Mouse (Mus musculus): ENCODE data around the gene Cnn2. TPM values are rescaled to one million over a fixed set of nuclear protein-coding genes. Genes with fewer than 3 reads are reported as not detected.

Cnn2 gene
- polyA plus RNA-seq, 1 experiment: 109 TPM

DNA sequence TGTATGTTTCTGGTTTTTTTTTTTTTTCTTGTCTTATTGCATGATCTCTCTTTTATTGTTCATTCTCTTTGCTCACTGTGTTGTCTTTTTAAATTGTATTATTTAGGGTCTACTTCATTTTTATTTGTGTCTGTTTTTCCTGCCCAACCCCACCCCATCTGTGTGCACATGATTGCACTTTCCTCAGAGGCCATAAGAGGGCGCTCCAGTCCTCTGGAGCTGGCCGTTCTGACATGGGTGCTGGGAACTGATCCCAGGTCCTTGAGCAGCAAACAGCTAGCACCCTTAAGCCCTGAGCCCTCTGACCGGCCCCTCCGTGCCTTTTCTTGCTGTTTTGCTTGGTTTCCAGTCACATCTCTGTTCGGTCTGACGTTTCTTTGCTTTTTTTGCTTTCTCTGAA lies 3.2 kb downstream of the Cnn2 start:
- peaks cover 9% of the 10 kb centered on the region for H3K36me3 ChIP-seq (ENCODE audit: control insufficient read depth, insufficient read depth)
- no peak overlapping the region for H3K4me2 ChIP-seq (ENCODE audit: low read depth)
- H3K4me3 ChIP-seq: no peak overlapping the region
- peaks cover 20% of the 10 kb centered on the region for H3K79me2 ChIP-seq (ENCODE audit: control insufficient read depth, insufficient read depth)
- H3K27me3 ChIP-seq (ENCODE audit: control insufficient read depth, insufficient read depth, insufficient read length): no peaks in the 10 kb centered on the region
- H3ac ChIP-seq (ENCODE audit: control insufficient read depth, insufficient read length): no peak overlapping the region
- TF ChIP-seq MYOG (IDR thresholded peaks at IDR 0.05; ENCODE audit: control insufficient read depth in 1 of 3, insufficient read depth in 1 of 3, insufficient read length in 2 of 3, low read depth in 2 of 3): no peak
- no peak for TF ChIP-seq USF1 (IDR thresholded peaks at IDR 0.05; ENCODE audit: low read depth)
- no peak for TF ChIP-seq TCF3 (IDR thresholded peaks at IDR 0.05; ENCODE audit: insufficient read length, low read depth)
- no peak for TF ChIP-seq E2F4 (IDR thresholded peaks at IDR 0.05; ENCODE audit: insufficient read depth)
- no peak for TF ChIP-seq SRF (IDR thresholded peaks at IDR 0.05; ENCODE audit: control insufficient read depth, insufficient read length, low read depth)
- no peak for TF ChIP-seq CEBPB (IDR thresholded peaks at IDR 0.05; ENCODE audit: insufficient read depth, poor library complexity, severe bottlenecking)
- TF ChIP-seq TCF12 (IDR thresholded peaks at IDR 0.05; ENCODE audit: insufficient read depth, poor library complexity, severe bottlenecking): no peak
- no peak for TF ChIP-seq POLR2AphosphoS2 (IDR thresholded peaks at IDR 0.05; ENCODE audit: insufficient read length, low read depth)
- TF ChIP-seq MYOD1 (IDR thresholded peaks at IDR 0.05; ENCODE audit: control insufficient read depth in 1 of 3, insufficient read length in 2 of 3, low read depth in 2 of 3): no peak
- TF ChIP-seq REST (IDR thresholded peaks at IDR 0.05; ENCODE audit: insufficient read depth, insufficient read length): no peak

- no peak overlapping the region for H3K4me3 ChIP-seq
- H3K36me3 ChIP-seq (ENCODE audit: control insufficient read depth, insufficient read depth): peaks cover 9% of the 10 kb centered on the region
- no peak for TF ChIP-seq MYOD1 (IDR thresholded peaks at IDR 0.05; ENCODE audit: control insufficient read depth in 1 of 3, insufficient read length in 2 of 3, low read depth in 2 of 3)
- no peak for TF ChIP-seq MYOG (IDR thresholded peaks at IDR 0.05; ENCODE audit: control insufficient read depth in 1 of 3, insufficient read depth in 1 of 3, insufficient read length in 2 of 3, low read depth in 2 of 3)
- TF ChIP-seq SRF (IDR thresholded peaks at IDR 0.05; ENCODE audit: control insufficient read depth, insufficient read length, low read depth): no peak
- no peak for TF ChIP-seq REST (IDR thresholded peaks at IDR 0.05; ENCODE audit: insufficient read depth, insufficient read length)
- TF ChIP-seq MAX (IDR thresholded peaks at IDR 0.05; ENCODE audit: low read depth): no peak
- no peak for TF ChIP-seq TCF12 (IDR thresholded peaks at IDR 0.05; ENCODE audit: insufficient read depth, poor library complexity, severe bottlenecking)
- TF ChIP-seq TCF3 (IDR thresholded peaks at IDR 0.05; ENCODE audit: insufficient read length, low read depth): no peak
- TF ChIP-seq USF1 (IDR thresholded peaks at IDR 0.05; ENCODE audit: low read depth): no peak
- no peak for TF ChIP-seq CEBPB (IDR thresholded peaks at IDR 0.05; ENCODE audit: insufficient read depth, poor library complexity, severe bottlenecking)
- no peak for TF ChIP-seq E2F4 (IDR thresholded peaks at IDR 0.05; ENCODE audit: insufficient read depth)
- TF ChIP-seq POLR2A (IDR thresholded peaks at IDR 0.05; ENCODE audit: insufficient read length, low read depth): no peak
- no peak overlapping the region for H3ac ChIP-seq (ENCODE audit: control insufficient read depth, insufficient read length)
- H3K79me2 ChIP-seq (ENCODE audit: control insufficient read depth, insufficient read depth): peaks cover 9% of the 10 kb centered on the region
- H3K4me2 ChIP-seq (ENCODE audit: low read depth): no peak overlapping the region
- H3K27me3 ChIP-seq (ENCODE audit: control insufficient read depth, insufficient read depth, insufficient read length): no peaks in the 10 kb centered on the region
Measured at GRCm38 (mm10) chr10:79994397-79995115, 6.2 kb downstream of the Cnn2 start.

DNA sequence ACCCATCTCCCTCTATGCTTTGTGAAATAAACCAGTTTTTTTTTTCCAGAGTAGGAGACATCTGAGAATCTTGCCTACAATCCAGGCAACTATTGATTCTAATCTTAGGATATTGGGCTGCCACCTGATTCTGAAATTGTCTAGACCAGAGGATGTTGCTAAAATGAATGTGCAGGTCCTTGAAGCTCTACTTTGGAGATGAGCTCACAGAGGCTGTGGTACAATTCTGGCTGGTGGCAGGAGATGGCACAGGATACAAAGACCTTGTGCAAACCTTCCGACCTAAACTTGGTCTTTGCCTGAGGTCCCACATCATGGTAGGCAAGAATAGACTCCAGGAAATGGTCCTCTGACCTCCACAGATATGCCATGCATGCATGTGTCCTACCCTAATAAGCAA lies 7.3 kb downstream of the Cnn2 start:
- Histone ChIP-seq H3K4me2 (ENCODE audit: low read depth) (peak overlapping the region; percentile 52), H3K27me3 (ENCODE audit: control insufficient read depth, insufficient read depth, insufficient read length) (no peaks in the 10 kb centered on the region), H3K79me2 (ENCODE audit: control insufficient read depth, insufficient read depth) (peaks cover 6% of the 10 kb centered on the region), H3ac (ENCODE audit: control insufficient read depth, insufficient read length) (no peak overlapping the region), H3K36me3 (ENCODE audit: control insufficient read depth, insufficient read depth) (peaks cover 9% of the 10 kb centered on the region), H3K4me3 (peak overlapping the region; percentile 73)
- peak; percentile 24 for TF ChIP-seq POLR2AphosphoS2 (IDR thresholded peaks at IDR 0.05; ENCODE audit: insufficient read length, low read depth)
- no peak for TF ChIP-seq E2F4 (IDR thresholded peaks at IDR 0.05; ENCODE audit: insufficient read depth)

DNA sequence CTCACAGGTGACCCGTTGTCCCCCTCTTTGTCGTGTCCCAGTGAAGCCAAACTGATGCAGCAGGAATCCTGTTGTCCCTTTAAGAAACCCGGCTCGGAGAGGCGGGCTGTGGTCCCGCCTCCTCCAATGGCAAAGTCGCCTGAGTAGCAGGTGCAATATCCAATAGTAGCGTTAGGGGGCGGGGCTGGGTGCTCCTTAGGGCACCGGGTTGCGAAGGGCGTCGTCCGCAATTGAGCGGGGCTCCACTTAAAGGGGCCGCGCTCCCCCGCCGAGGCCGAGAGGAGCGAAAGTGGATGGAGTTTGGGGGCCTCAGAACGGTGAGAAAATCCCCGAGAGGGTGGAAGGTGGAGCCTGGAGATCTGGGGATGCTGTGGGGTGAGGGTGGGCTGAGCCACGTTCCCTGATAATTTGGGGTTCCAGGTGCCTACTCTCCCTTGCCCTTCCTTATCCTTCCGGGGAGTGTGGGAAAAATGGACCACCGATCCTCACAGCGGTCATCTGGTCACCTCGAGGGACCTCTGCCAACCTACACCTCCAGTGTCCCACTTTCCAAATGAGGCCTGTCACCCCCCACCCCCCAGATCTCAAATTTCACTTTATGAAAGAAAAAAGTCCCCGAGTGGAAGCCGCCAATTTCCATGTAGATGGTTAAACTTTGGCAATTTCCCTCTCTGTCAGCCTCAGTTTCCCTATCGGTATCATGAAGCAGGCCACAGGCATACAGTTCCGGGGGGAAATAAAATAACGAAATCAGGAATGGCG lies 8.1 kb downstream of the Cnn2 start, which contains the start of gene Abca7:
TSS of gene Abca7 (plus strand) at position 223 of the 762 bp plus-strand sequence.
- Histone ChIP-seq H3K79me2 (ENCODE audit: control insufficient read depth, insufficient read depth) (peaks cover 6% of the 10 kb centered on the region), H3K4me3 (peak within 1 kb of the TSS; percentile 73), H3K27me3 (ENCODE audit: control insufficient read depth, insufficient read depth, insufficient read length) (no peaks in the 10 kb centered on the region), H3K36me3 (ENCODE audit: control insufficient read depth, insufficient read depth) (peaks cover 9% of the 10 kb centered on the region), H3ac (ENCODE audit: control insufficient read depth, insufficient read length) (no peak within 1 kb of the TSS), H3K4me2 (ENCODE audit: low read depth) (peak within 1 kb of the TSS; percentile 89)
- TF ChIP-seq CEBPB (IDR thresholded peaks at IDR 0.05; ENCODE audit: insufficient read depth, poor library complexity, severe bottlenecking) (no peak), MYOD1 (IDR thresholded peaks at IDR 0.05; ENCODE audit: control insufficient read depth in 1 of 3, insufficient read length in 2 of 3, low read depth in 2 of 3) (peak in 1 of 3 experiments; percentile 10), E2F4 (IDR thresholded peaks at IDR 0.05; ENCODE audit: insufficient read depth) (peak; percentile 13)

All from myocyte (in vitro differentiated cells).